Mouse (Mus musculus) forebrain, embryonic 10.5 days (tissue): ENCODE results near the gene Cpt1c. TPM values are rescaled to one million over a fixed set of nuclear protein-coding genes. Genes with fewer than 3 reads are reported as not detected.
A peak's percentile ranks its signal among the peaks of the same experiment; 100 is the strongest.
"Not testable (repeated sequence)": the region's sequence is repeated elsewhere in the genome, so short reads cannot be mapped to it uniquely, and the experiment has no call there.

ENCODE experiments used
- DNase-seq: peaks from one replicate; pipeline ENCODE4 v3.0.0-alpha.2; 2017; ENCODE audit warnings: low spot score; ENCODE audit errors: extremely low spot score
- H3K27ac ChIP-seq: fragments of 300-500 bp; sonication (generic); 2 replicates; pipeline ENCODE4 v1.5.1; 2016; ENCODE audit warnings: mild to moderate bottlenecking
- H3K27me3 ChIP-seq: fragments of 300-500 bp; sonication (generic); 2 replicates; pipeline ENCODE4 v1.6.1; 2016; ENCODE audit warnings: mild to moderate bottlenecking; ENCODE audit not compliant: poor library complexity, severe bottlenecking
- H3K36me3 ChIP-seq: fragments of 300-500 bp; sonication (generic); replicated peaks from 2 replicates; pipeline ENCODE4 v1.6.1; 2016; ENCODE audit warnings: mild to moderate bottlenecking, moderate library complexity
- H3K4me1 ChIP-seq: fragments of 300-500 bp; sonication (generic); 2 replicates; pipeline ENCODE4 v1.6.1; 2016
- H3K4me3 ChIP-seq: fragments of 300-500 bp; sonication (generic); 2 replicates; pipeline ENCODE4 v1.5.1; 2016; ENCODE audit warnings: mild to moderate bottlenecking, moderate library complexity
- H3K9me3 ChIP-seq: fragments of 300-500 bp; sonication (generic); 2 replicates; pipeline ENCODE4 v1.6.1; 2016; ENCODE audit warnings: mild to moderate bottlenecking, moderate library complexity
- WGBS: fragments of 180-500 bp; shearing (Covaris S2); methylation state at CpG from one replicate; pipeline ENCODE4 v1.1.7; 2016; 5-methylcytosine and 5-hydroxymethylcytosine counted together
- polyA plus RNA-seq: library from polyadenylated mRNA; unstranded; fragments of >200 nt; fragmentation: Nextera tagmentation; extraction: Ambion mirVana; gene quantifications from 2 replicates; pipeline ENCODE4 v1.2.1, GENCODE M21; 2016

Cpt1c gene
- 19.4 and 20.8 TPM in 2 replicates for polyA plus RNA-seq

DNA sequence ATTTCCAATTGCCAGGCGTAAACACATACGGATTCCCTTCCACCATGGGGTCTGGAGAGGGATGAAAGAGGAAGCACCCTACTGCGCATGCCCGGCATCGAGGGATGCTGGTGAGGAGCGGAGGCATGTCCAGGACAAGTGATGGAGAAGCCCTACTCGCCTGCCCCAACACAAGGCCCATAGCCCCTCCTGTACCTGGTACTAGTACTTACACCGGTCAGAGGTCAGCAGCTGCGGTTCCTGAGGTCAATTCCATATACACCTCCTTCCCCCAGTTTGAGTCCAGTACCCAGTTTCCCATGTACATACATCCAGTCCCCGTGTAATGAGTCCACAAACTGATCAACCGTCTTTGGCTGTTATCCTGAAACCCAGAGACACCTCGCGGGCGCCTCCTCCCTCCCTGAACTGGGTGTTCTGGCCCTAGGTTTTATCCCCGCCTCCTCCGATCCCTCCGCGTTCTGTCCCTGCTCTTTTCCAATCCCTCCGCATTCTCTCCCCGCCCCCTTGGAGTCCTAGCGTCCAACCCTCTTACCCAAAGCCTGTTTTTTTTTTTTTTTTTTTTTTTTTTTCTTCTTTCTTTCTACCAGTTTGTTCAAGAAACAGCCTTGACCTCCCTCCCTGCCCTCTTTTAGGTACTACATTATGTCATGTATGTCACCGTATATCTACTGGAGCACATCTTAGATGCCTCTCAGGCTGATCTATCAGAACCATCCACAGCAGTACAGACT, at the start of gene Cpt1c:
TSS of gene Cpt1c (minus strand) at position 469 of the 734 bp plus-strand sequence.
- Histone ChIP-seq H3K27ac (peak within 1 kb of the TSS; percentile 81), H3K9me3 (no peaks in the 10 kb centered on the region), H3K27me3 (no peaks in the 10 kb centered on the region), H3K4me3 (peak within 1 kb of the TSS; percentile 58), H3K36me3 (peaks cover 45% of the 10 kb centered on the region), H3K4me1 (peaks cover 51% of the 10 kb centered on the region)
- DNase-seq: peak; percentile 83
- WGBS: 1% methylated on average over 22 of the region's 22 CpGs

DNA sequence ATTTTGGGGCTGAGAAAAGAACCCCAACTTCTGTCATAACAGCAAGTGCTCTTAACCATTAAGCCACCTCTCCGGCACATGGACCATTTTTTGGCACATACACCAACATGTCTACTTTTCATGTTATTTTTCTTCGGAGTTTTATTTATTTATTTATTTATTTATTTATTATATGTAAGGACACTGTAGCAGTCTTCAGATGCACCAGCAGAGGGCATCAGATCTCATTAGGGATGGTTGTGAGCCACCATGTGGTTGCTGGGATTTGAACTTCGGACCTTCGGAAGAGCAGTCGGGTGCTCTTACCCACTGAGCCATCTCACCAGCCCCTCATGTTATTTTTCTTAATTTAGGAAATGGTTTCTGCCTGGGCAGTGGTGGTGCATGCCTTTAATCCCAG, 49.1 kb upstream of the Cpt1c start:
- peaks cover 20% of the 10 kb centered on the region for H3K27me3 ChIP-seq
- not testable (repeated sequence) for DNase-seq, H3K27ac ChIP-seq, H3K4me3 ChIP-seq, H3K9me3 ChIP-seq
- H3K4me1 ChIP-seq: peaks cover 19% of the 10 kb centered on the region
- peaks cover 26% of the 10 kb centered on the region for H3K36me3 ChIP-seq
- WGBS: 83% methylated on average over 5 of the region's 5 CpGs

DNA sequence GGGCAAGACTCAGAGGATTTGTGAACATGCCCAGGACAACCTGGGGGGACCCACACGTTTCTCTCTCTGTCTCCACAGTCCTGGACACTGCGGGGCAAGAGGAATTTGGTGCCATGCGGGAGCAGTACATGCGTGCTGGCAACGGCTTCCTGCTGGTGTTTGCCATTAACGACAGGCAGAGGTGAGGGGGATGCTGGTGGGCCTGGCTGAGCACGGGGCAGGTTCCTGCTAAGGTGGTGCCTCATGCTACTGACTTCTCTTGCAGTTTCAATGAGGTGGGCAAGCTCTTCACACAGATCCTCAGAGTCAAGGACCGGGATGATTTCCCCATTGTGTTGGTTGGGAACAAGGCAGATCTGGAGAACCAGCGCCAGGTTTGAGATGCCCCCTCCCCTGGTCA, 45.6 kb upstream of the Cpt1c start:
- H3K27me3 ChIP-seq: peaks cover 27% of the 10 kb centered on the region
- no peak overlapping the region for H3K27ac ChIP-seq
- DNase-seq: no peak
- H3K36me3 ChIP-seq: 0 out of 2 replicates have a peak, but pooled peaks cover 2% of the 10 kb centered on the region
- H3K4me1 ChIP-seq: peaks cover 34% of the 10 kb centered on the region
- WGBS: 82% methylated on average over 9 of the region's 9 CpGs
- H3K9me3 ChIP-seq: no peaks in the 10 kb centered on the region
- H3K4me3 ChIP-seq: no peak overlapping the region

DNA sequence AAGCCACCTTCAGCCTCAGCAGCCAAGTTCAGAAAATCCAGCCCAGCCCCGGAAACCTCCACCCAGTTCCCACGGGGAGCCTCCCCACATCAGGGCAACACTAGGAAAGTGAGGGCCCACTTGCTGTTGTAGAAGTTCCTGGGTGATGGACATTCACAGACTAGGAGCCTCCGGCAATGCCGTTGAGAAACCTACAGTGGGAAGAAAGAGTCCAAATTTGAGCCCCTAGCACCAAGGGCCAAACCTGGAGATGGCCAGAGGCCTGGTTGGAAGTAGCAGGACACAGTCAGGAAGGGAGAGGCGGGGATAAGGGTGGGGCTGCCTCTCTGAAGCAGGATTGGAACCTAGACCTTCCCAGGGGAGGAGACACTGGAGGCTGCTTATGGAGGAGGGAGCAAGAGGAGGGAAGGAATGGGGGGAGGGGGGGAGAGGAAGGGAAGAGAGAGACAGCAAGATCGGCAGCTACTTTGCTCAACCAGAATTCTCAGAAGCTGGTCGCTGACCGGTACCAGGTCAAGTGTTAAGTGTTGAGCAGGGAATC, 44.5 kb upstream of the Cpt1c start:
- peak overlapping the region; percentile 11; the same call in 1 of the 2 replicates for H3K4me3 ChIP-seq
- H3K4me1 ChIP-seq: peaks cover 45% of the 10 kb centered on the region
- no peak overlapping the region for H3K27ac ChIP-seq
- no peaks in the 10 kb centered on the region; the same call in 1 of the 2 replicates for H3K36me3 ChIP-seq
- H3K27me3 ChIP-seq: peaks cover 27% of the 10 kb centered on the region
- no peaks in the 10 kb centered on the region for H3K9me3 ChIP-seq
- no peak for DNase-seq
- WGBS: 41% methylated on average over 8 of the region's 8 CpGs

DNA sequence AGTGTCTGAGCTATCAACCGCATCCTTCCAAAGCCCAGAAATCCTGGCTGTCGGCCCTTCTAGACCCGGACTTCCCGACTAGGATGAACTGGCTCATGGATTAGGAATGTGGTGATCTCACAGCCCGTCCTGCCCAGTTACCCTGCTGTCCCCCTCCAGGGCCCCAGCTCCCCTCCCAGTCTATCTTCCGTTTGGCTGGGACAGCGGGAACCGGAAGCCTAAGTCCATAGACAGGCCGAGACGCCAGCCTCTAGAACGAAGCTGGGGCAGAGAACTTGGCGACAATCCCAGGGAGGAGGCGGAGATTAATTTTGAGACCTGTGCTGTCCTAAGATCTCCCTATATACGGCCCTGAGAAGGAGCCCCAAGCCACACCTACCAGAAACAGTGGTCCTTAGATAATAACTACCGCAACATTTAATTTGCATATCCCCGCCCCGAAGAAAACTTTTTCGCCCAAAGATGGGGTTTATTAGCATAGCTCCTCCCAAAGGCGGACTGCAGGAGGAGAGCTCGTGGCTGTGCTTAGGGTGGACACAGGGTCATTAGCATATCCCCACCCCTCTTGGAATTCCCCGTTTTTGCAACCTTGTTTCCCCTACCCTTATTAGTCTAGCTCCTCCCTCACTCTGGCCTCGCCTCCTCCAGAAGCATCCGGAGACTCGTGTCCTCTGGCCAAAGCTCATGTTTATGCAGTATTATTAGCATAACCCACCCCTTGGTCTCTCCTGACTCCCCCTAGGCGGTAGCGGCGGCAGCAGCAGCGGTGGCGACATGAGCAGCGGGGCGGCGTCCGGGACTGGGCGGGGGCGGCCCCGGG, 42.8 kb upstream of the Cpt1c start, which contains the start of gene Rras:
TSS of gene Rras (plus strand) at position 720 of the 820 bp plus-strand sequence.
- H3K9me3 ChIP-seq: no peaks in the 10 kb centered on the region
- WGBS: under 1% methylated on average over 32 of the region's 36 CpGs
- H3K27ac ChIP-seq: peak within 1 kb of the TSS; percentile 95
- peak; percentile 86 for DNase-seq
- H3K36me3 ChIP-seq: peaks cover 16% of the 10 kb centered on the region
- peak within 1 kb of the TSS; percentile 89 for H3K4me3 ChIP-seq
- peaks cover 48% of the 10 kb centered on the region for H3K4me1 ChIP-seq
- peaks cover 27% of the 10 kb centered on the region for H3K27me3 ChIP-seq

DNA sequence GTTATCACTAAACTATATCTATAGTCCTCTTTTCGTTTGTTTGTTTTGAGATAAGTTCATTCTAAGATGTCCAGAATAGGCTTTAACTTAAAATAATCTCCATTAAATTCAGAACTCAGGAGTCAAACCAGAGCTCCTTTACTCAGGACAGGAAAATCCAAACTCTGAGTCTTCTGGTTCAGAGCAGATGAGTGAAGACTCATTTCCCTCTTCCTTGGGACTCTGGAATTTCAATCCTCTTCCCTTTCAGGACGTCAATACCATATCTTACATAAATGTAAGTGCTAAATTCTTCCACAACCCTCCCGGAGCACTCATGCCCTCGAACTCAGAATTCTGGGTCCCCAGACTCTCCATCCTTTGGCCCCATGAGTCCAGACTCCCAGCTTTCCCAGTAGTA, 42.1 kb upstream of the Cpt1c start:
- H3K4me1 ChIP-seq: peaks cover 48% of the 10 kb centered on the region

DNA sequence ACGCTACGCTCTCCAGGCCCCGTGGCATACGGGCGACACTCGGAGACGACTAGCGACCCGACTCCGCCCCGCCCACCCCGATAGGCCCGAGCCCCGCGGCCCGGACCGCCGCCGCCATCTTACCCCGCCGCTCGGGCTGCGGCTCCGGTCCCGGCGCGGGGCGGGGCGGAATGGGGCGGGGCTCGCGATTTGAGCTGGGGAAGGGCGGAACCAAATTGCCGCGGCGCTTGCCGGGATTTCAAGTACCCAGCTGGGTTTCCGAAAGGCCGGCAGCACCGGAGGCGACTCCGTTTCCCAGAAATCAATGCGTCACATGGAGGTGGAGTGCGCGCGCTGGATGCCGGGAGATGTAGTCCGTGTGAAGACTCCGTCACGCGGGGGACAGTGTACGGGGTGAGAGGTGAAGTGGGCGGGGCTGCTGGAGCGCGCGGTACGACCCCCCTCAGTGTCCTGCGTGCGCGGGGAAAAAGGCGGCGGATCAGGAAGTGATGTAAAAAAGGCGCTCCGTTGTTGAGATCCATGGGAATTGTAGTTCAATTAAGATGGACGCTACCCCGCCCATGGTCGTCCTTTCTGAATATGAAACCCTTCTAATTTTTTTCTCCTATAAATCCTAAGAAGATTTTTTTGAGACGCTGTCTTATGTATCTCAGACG, 41.4 kb upstream of the Cpt1c start, which contains the start of gene Scaf1:
TSS of gene Scaf1 (minus strand) at position 407 of the 656 bp plus-strand sequence.
- WGBS: under 1% methylated on average over 69 of the region's 69 CpGs
- peaks cover 48% of the 10 kb centered on the region for H3K4me1 ChIP-seq
- peaks cover 27% of the 10 kb centered on the region for H3K27me3 ChIP-seq
- peak within 1 kb of the TSS; percentile 95 for H3K27ac ChIP-seq
- H3K4me3 ChIP-seq: peak within 1 kb of the TSS; percentile 89
- peak; percentile 100 for DNase-seq
- peaks cover 29% of the 10 kb centered on the region for H3K36me3 ChIP-seq
- no peaks in the 10 kb centered on the region for H3K9me3 ChIP-seq

More for the DNA sequence above, 42.1 kb upstream of the Cpt1c start:
- 6% methylated on average over 4 of the region's 4 CpGs for WGBS
- Histone ChIP-seq H3K4me3 (peak overlapping the region; percentile 89), H3K9me3 (no peaks in the 10 kb centered on the region), H3K27me3 (peaks cover 27% of the 10 kb centered on the region), H3K27ac (peak overlapping the region; percentile 95), H3K36me3 (peaks cover 23% of the 10 kb centered on the region)
- DNase-seq: no peak

DNA sequence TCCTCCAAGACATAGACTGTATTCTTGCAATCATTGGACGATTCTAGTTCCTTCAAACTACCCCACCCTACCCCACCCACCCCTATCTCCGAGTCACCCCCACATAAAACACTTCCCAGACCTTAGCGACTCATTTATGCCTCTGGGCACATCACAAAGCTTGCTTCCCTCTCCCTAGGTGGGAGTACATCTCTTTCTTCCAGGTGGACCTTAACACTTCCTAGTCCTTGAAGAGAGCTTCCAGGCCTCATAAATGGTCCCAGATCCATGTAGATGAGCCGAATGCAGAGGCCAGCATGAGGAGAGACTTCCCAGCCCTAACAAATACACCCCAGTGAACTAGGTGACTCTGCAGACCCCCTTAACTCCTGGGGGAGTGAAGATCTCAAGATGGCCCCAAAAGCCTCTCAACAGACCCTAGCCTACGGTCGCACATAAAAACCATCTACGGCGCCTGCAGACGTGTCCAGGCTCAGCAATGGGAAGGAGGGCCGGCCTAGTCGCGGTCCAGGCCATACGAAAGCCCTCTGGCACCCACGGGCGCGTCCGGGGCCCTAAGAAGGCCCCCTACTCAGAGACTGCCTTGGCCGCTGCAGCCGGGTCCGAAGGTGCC, 40.8 kb upstream of the Cpt1c start:
- 3% methylated on average over 20 of the region's 20 CpGs for WGBS
- H3K36me3 ChIP-seq: peaks cover 36% of the 10 kb centered on the region
- peak overlapping the region; percentile 89 for H3K4me3 ChIP-seq
- H3K4me1 ChIP-seq: peaks cover 48% of the 10 kb centered on the region
- H3K9me3 ChIP-seq: no peaks in the 10 kb centered on the region
- peak overlapping the region; percentile 95 for H3K27ac ChIP-seq
- peaks cover 24% of the 10 kb centered on the region for H3K27me3 ChIP-seq
- DNase-seq: no peak

DNA sequence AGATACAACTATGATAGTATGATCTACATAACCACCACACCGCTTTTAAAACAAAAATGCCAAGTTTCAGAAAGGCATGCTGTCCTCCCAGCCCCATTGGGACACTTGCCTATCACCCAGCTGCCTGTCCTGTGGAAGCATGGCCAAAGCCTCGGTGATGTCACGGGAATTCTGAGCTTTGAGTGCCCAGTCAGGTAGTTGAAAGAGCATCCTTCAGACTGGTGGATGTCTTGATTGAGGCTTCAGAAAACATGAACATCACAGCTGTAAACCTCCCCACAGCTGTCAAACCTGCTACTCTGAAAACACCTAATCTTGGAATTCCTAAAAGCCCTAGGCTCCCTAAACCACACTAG, 39.4 kb upstream of the Cpt1c start:
- no peak for DNase-seq
- Histone ChIP-seq H3K4me1 (peaks cover 39% of the 10 kb centered on the region), H3K9me3 (no peaks in the 10 kb centered on the region), H3K27ac (no peak overlapping the region), H3K27me3 (peaks cover 11% of the 10 kb centered on the region), H3K4me3 (peak overlapping the region; percentile 89; the same call in 1 of the 2 replicates), H3K36me3 (peaks cover 50% of the 10 kb centered on the region)
- WGBS: 94% methylated on average over 3 of the region's 3 CpGs

DNA sequence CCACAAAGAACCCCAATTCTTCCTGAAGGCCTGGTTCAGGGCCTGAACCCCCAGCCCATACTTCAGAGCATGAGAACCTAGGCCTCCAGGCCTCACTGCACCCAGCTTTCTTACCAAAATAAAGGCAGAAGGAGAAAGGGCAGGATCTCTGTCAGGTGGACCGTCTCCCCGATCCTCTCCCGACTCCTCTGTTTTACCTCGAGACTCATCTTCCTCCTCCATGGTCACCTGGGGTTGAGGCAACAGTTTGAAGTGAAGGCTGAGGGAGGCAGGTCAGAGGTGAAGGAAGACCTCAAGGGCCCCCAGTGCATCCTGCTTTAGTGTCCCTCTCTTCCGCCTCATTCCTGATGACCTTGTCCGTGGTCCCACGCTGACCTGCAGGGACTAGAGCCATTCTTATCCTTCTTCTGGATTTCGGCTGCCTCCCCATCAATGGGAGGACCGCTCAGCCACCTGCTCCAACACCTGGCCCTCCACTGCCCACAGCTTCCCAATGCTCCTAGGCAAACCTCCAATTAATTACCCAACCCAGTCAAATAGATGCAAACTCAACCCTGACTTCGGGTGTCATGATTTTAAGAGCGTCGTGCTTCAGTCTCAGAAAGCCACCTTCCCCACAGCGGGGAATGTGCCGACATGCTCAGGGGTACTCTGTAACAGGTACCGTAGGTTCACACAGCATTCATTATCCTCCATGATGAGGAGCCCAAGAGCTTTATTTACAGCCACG, 38.9 kb upstream of the Cpt1c start:
- H3K36me3 ChIP-seq: peaks cover 55% of the 10 kb centered on the region
- peak overlapping the region; percentile 89; the same call in 1 of the 2 replicates for H3K4me3 ChIP-seq
- H3K27me3 ChIP-seq: peaks cover 5% of the 10 kb centered on the region
- DNase-seq: no peak
- WGBS: 94% methylated on average over 16 of the region's 16 CpGs
- peaks cover 33% of the 10 kb centered on the region for H3K4me1 ChIP-seq
- no peaks in the 10 kb centered on the region for H3K9me3 ChIP-seq
- H3K27ac ChIP-seq: no peak overlapping the region

DNA sequence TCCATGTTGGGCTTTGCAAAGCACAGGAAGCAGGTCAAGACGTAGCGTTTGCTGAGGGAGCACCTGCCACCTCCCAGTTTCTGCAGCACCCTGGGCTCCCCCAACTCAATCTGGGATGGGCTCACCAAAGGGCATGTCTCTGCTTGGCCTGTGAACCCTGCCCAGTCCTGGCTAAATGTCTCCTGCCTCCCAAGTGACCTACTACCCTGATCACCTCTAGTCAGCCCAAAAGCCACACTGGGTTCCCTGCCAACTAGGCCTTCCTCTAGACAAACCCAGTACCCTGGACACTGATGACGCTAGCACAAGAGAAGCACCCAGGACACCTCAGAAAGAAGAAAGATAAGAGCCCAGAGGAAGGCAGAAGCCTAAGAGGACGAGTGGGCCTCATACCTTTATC, 38.2 kb upstream of the Cpt1c start:
- Histone ChIP-seq H3K4me3 (peak overlapping the region; percentile 14; the same call in 1 of the 2 replicates), H3K9me3 (no peaks in the 10 kb centered on the region), H3K4me1 (peaks cover 26% of the 10 kb centered on the region), H3K27me3 (no peaks in the 10 kb centered on the region), H3K36me3 (peaks cover 62% of the 10 kb centered on the region), H3K27ac (no peak overlapping the region)
- WGBS: 82% methylated on average over 4 of the region's 4 CpGs
- no peak for DNase-seq
